Mouse (Mus musculus): ENCODE measurements around the gene Gtpbp4. TPM values are rescaled to one million over a fixed set of nuclear protein-coding genes. Genes with fewer than 3 reads are reported as not detected.
"Not testable (repeated sequence)": the region's sequence is repeated elsewhere in the genome, so short reads cannot be mapped to it uniquely, and the experiment has no call there.

Gtpbp4 gene
- polyA plus RNA-seq, 1 experiment from 2014 or later, result 89.6 TPM

DNA sequence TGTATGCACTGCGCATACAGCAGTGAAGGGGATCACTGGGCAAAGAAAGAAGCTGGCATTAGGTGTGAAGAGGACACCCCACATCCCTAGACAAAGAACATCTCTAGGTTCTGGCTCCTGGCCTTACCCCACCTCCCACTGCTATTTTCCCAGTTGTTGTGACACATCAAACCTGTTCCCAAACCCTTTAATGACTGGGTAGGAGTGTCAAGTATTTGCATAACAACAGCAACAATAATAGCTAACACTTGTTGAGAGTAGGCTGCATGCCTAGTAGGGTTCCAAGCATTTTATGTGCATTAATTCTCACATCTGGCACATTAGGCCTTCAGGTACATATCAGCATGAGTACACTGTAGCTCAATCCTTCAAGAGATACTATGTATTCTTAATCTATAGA is 17.6 kb upstream of the Gtpbp4 start:
- Histone ChIP-seq H3K4me1 (ENCODE audit: insufficient read depth) (no peaks in the 10 kb centered on the region), H3K4me2 (no peak overlapping the region), H3K27me3 (ENCODE audit: insufficient read depth, low read length) (no peaks in the 10 kb centered on the region), H3K9ac (no peak overlapping the region), H3K36me3 (ENCODE audit: insufficient read depth) (no peaks in the 10 kb centered on the region), H3K9me3 (ENCODE audit: low read depth, low read length) (no peaks in the 10 kb centered on the region), H3K27ac (ENCODE audit: low read depth) (no peak overlapping the region), H3K4me3 (ENCODE audit: low read depth, low read length) (no peak overlapping the region)
- TF ChIP-seq CTCF (IDR thresholded peaks at IDR 0.05; ENCODE audit: low read depth), result no peak
- ATAC-seq (ENCODE audit: insufficient read depth), result no peak
- no peak for DNase-seq
- 53% methylated on average over 1 of the region's 1 CpGs for WGBS

GRCm38 (mm10) chr13:9011596-9012350 is 15.9 kb upstream of the Gtpbp4 start:
- no peaks in the 10 kb centered on the region for H3K9me3 ChIP-seq (ENCODE audit: low read depth, low read length)
- peak; percentile 89 for ATAC-seq (ENCODE audit: insufficient read depth)
- WGBS, result 63% methylated on average over 12 of the region's 12 CpGs

GRCm38 (mm10) chr13:9003306-9003705 is 7.4 kb upstream of the Gtpbp4 start:
- DNase-seq (no peak), ATAC-seq (ENCODE audit: insufficient read depth) (no peak)
- WGBS, result 73% methylated on average over 2 of the region's 2 CpGs

More at GRCm38 (mm10) chr13:9011596-9012350, 15.9 kb upstream of the Gtpbp4 start:
- Histone ChIP-seq H3K4me2 (no peak overlapping the region), H3K27ac (ENCODE audit: low read depth) (no peak overlapping the region), H3K27me3 (ENCODE audit: insufficient read depth, low read length) (no peaks in the 10 kb centered on the region), H3K4me3 (ENCODE audit: low read depth, low read length) (no peak overlapping the region), H3K9ac (no peak overlapping the region), H3K4me1 (ENCODE audit: insufficient read depth) (no peaks in the 10 kb centered on the region), H3K36me3 (ENCODE audit: insufficient read depth) (no peaks in the 10 kb centered on the region)
- TF ChIP-seq CTCF (IDR thresholded peaks at IDR 0.05; ENCODE audit: low read depth), result no peak
- peak; percentile 92 for DNase-seq

DNA sequence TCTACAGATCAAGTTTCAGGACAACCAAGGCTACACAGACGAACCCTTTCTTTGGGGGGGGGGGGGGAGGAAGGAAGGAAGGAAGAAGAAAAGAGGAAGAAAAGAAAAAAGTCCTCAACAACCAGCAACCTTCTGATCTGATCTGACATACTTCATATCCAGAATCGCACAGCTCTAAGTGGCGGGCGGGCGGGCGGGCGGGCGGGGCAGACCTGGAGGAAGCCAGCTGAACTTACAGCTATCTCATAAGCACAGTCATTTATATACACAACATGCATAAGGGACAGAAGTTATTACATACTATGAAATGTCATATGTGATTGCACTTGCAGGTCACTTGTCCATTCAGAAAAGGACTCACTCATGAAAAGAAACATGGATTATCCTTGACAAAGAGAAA is 3.6 kb upstream of the Gtpbp4 start:
- Histone ChIP-seq H3K4me2 (no peak overlapping the region), H3K9me3 (ENCODE audit: low read depth, low read length) (no peaks in the 10 kb centered on the region), H3K9ac (no peak overlapping the region), H3K27me3 (ENCODE audit: insufficient read depth, low read length) (no peaks in the 10 kb centered on the region), H3K27ac (ENCODE audit: low read depth) (no peak overlapping the region), H3K4me3 (ENCODE audit: low read depth, low read length) (no peak overlapping the region), H3K4me1 (ENCODE audit: insufficient read depth) (0 out of 2 replicates have a peak, but pooled peaks cover 2% of the 10 kb centered on the region), H3K36me3 (ENCODE audit: insufficient read depth) (no peaks in the 10 kb centered on the region)
- no peak for ATAC-seq (ENCODE audit: insufficient read depth)
- WGBS, result 81% methylated on average over 8 of the region's 8 CpGs
- DNase-seq, result no peak
- TF ChIP-seq CTCF (IDR thresholded peaks at IDR 0.05; ENCODE audit: low read depth), result no peak

More at GRCm38 (mm10) chr13:9003306-9003705, 7.4 kb upstream of the Gtpbp4 start:
- Histone ChIP-seq H3K4me3 (ENCODE audit: low read depth, low read length) (no peak overlapping the region), H3K36me3 (ENCODE audit: insufficient read depth) (no peaks in the 10 kb centered on the region), H3K4me2 (no peak overlapping the region), H3K9ac (no peak overlapping the region), H3K4me1 (ENCODE audit: insufficient read depth) (no peaks in the 10 kb centered on the region), H3K9me3 (ENCODE audit: low read depth, low read length) (no peaks in the 10 kb centered on the region), H3K27me3 (ENCODE audit: insufficient read depth, low read length) (no peaks in the 10 kb centered on the region), H3K27ac (ENCODE audit: low read depth) (no peak overlapping the region)
- no peak for TF ChIP-seq CTCF (IDR thresholded peaks at IDR 0.05; ENCODE audit: low read depth)

- H3K27me3 ChIP-seq (ENCODE audit: insufficient read depth, low read length); H3K4me2 ChIP-seq; H3K27ac ChIP-seq (ENCODE audit: low read depth); DNase-seq; H3K4me1 ChIP-seq (ENCODE audit: insufficient read depth); H3K4me3 ChIP-seq (ENCODE audit: low read depth, low read length); ATAC-seq (ENCODE audit: insufficient read depth); H3K9ac ChIP-seq; H3K36me3 ChIP-seq (ENCODE audit: insufficient read depth); H3K9me3 ChIP-seq (ENCODE audit: low read depth, low read length): not testable (repeated sequence)
- 76% methylated on average over 5 of the region's 5 CpGs for WGBS
Measured at GRCm38 (mm10) chr13:8997221-8997620, 1.3 kb upstream of the Gtpbp4 start.

- no peaks in the 10 kb centered on the region for H3K27me3 ChIP-seq (ENCODE audit: insufficient read depth, low read length)
- peaks cover 14% of the 10 kb centered on the region for H3K36me3 ChIP-seq (ENCODE audit: insufficient read depth)
- H3K27ac ChIP-seq (ENCODE audit: low read depth), result peak overlapping the region; percentile 50; the same call in 1 of the 2 replicates
- peak overlapping the region; percentile 97 for H3K4me3 ChIP-seq (ENCODE audit: low read depth, low read length)
- TF ChIP-seq CTCF (IDR thresholded peaks at IDR 0.05; ENCODE audit: low read depth), result no peak
- peak; percentile 66 for ATAC-seq (ENCODE audit: insufficient read depth)
- 0 out of 2 replicates have a peak, but pooled peaks cover 2% of the 10 kb centered on the region for H3K4me1 ChIP-seq (ENCODE audit: insufficient read depth)
- peak; percentile 61 for DNase-seq
- no peaks in the 10 kb centered on the region for H3K9me3 ChIP-seq (ENCODE audit: low read depth, low read length)
- WGBS, result 4% methylated on average over 33 of the region's 33 CpGs
- H3K9ac ChIP-seq, result peak overlapping the region; percentile 91
- peak overlapping the region; percentile 94 for H3K4me2 ChIP-seq
Measured at GRCm38 (mm10) chr13:8995159-8995989, 509 bp downstream of the Gtpbp4 start.

- no peak for ATAC-seq (ENCODE audit: insufficient read depth)
- Histone ChIP-seq H3K4me1 (ENCODE audit: insufficient read depth) (0 out of 2 replicates have a peak, but pooled peaks cover 2% of the 10 kb centered on the region), H3K27me3 (ENCODE audit: insufficient read depth, low read length) (no peaks in the 10 kb centered on the region), H3K9ac (no peak overlapping the region), H3K36me3 (ENCODE audit: insufficient read depth) (peaks cover 42% of the 10 kb centered on the region), H3K27ac (ENCODE audit: low read depth) (no peak overlapping the region), H3K9me3 (ENCODE audit: low read depth, low read length) (no peaks in the 10 kb centered on the region), H3K4me3 (ENCODE audit: low read depth, low read length) (no peak overlapping the region), H3K4me2 (no peak overlapping the region)
- DNase-seq, result no peak
- TF ChIP-seq CTCF (IDR thresholded peaks at IDR 0.05; ENCODE audit: low read depth), result no peak
- WGBS, result 90% methylated on average over 6 of the region's 6 CpGs
Measured at GRCm38 (mm10) chr13:8992231-8992630, 3.7 kb downstream of the Gtpbp4 start.

All from lung, embryonic 14.5 days (tissue).